Mouse (Mus musculus) hindlimb bud, embryonic 11.5 days (tissue): ENCODE data around the gene Krtap16-3.

Source experiments
- DNase-seq: peaks from one replicate; pipeline ENCODE4 v3.0.0-alpha.2; 2012; ENCODE audit warnings: low read depth, low spot score; ENCODE audit errors: extremely low spot score

The Krtap16-3 gene

GRCm38 (mm10) chr16:88962773-88963172 is at the start of gene Krtap16-3:
TSS of gene Krtap16-3 (minus strand) at chr16:88962873.
- DNase-seq = no peak

GRCm38 (mm10) chr16:89010659-89011058 is 48.0 kb upstream of the Krtap16-3 start, which contains the start of gene Krtap22-2:
TSS of gene Krtap22-2 (minus strand) at chr16:89010759.
- no peak for DNase-seq

GRCm38 (mm10) chr16:88941106-88941505 is 21.6 kb downstream of the Krtap16-3 start:
- no peak for DNase-seq

- DNase-seq = no peak
These were observed 24.4 kb downstream of the Krtap16-3 start for GRCm38 (mm10) chr16:88938252-88938651.

GRCm38 (mm10) chr16:88932165-88932564 is 30.5 kb downstream of the Krtap16-3 start, which contains the start of gene Krtap19-9b:
TSS of gene Krtap19-9b (minus strand) at chr16:88932265.
- no peak for DNase-seq
